Mouse (Mus musculus): ENCODE measurements at regions not wholly inside any gene's neighbourhood (a gene's known extent, or its start where the extent isn't known, plus 50 kb on each side); places are given as distances from the start of the nearest gene placed in this dataset.
A peak's percentile ranks its signal among the peaks of the same experiment; 100 is the strongest.

DNA sequence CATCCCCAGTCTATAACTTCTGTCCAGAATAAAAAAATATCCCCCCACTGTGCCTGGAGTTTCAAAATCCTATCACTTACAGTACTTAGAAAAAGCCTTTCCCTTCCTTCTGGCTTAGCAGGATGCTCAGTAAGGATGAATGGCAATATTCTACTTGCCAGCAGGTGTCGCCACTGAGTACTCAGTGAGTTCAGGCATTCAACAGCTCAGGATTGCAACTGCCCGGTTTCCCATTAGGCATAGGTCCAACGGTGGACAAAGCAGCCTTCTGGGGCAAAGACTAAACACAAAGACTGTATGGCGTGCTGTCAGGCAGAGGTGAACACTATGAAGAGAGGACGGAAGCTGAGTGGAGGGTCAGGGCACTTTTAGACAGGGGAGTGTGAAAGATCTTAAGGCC is 224.3 kb upstream of the 4930535I16Rik start:
- TF ChIP-seq EP300 (IDR thresholded peaks at IDR 0.05): no peak
- peak; percentile 96 for TF ChIP-seq CTCF (IDR thresholded peaks at IDR 0.05)

Measured in lung, postnatal 0 days (tissue).